ENCODE assay signal across 8 mouse cellular contexts in the genomic region with DNA sequence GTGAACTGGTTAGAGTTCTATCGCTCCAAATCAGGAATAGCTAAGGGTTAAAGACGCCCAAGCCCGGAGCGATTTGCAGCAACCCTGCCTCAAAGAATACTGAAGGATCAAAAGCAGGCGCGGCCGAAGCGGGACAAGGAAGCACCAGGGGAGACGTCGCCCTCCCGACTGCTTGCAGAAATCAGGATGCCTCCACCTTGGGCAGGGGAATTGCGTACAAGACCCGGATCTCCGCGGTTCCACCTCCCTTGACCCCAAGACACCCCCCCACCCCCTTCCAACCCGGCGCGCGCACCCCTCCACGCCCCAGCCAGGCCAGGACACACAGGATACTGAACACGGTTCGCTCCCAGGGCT. TPM values are rescaled to one million over a fixed set of nuclear protein-coding genes. Genes with fewer than 3 reads are reported as not detected.
A peak's percentile ranks its signal among the peaks of the same experiment; 100 is the strongest.
DNase-seq lines count a peak whose midpoint lies in the region; ATAC-seq and TF ChIP-seq lines count a peak whose summit lies in the region.

No protein-coding gene starts in this region.

- DNase-seq in kidney, postnatal 14 days = no peak
- no peak for DNase-seq in MEL (ENCODE audit: low read depth, low spot score)
- no peak for DNase-seq in testis, postnatal 10 days (ENCODE audit: low spot score)
- no peak for DNase-seq in yolk sac, embryonic 10.5 days (ENCODE audit: low spot score)

- no peak for TF ChIP-seq EP300 in MEL (IDR thresholded peaks at IDR 0.05; ENCODE audit: low read depth in 1 of 2, low read length in 2 of 2)

- peak overlapping the region; percentile 81 for H3K9ac ChIP-seq in kidney, embryonic 14.5 days (ENCODE audit: low read depth, low read length)
- H3K9ac ChIP-seq in MEL (ENCODE audit: control insufficient read depth, low read depth, low read length, poor library complexity, severe bottlenecking) = peak overlapping the region; percentile 83
- peak overlapping the region; percentile 74 for H3K9ac ChIP-seq in forebrain, embryonic 12.5 days
- peak overlapping the region; percentile 86 for H3K9ac ChIP-seq in liver, embryonic 12.5 days

- no peak for TF ChIP-seq RAD21 in MEL (IDR thresholded peaks at IDR 0.05; ENCODE audit: low read depth, low read length)

- no peaks in the 10 kb centered on the region for H3K36me3 ChIP-seq in kidney, embryonic 14.5 days (ENCODE audit: control insufficient read depth, insufficient read depth, low read length)
- peaks cover under 1 to 21% of the 10 kb centered on the region in 2 experiments; a peak in 3 of 4 replicates for H3K36me3 ChIP-seq in MEL (ENCODE audit: control insufficient read depth in 1 of 2, insufficient read depth in 2 of 2, low read length in 2 of 2)
- H3K36me3 ChIP-seq in forebrain, embryonic 12.5 days (replicated peaks) = 0 out of 2 replicates have a peak, but pooled peaks cover 2% of the 10 kb centered on the region
- H3K36me3 ChIP-seq in liver, embryonic 12.5 days = no peaks in the 10 kb centered on the region

- H3K4me3 ChIP-seq in kidney, embryonic 14.5 days (ENCODE audit: low read length) = peak overlapping the region; percentile 77
- H3K4me3 ChIP-seq in MEL (ENCODE audit: control insufficient read depth in 1 of 2, insufficient read depth in 1 of 2, low read depth in 2 of 2, low read length in 2 of 2) = peak overlapping the region; percentile 81 to 83
- H3K4me3 ChIP-seq in forebrain, embryonic 12.5 days (replicated peaks) = peak overlapping the region; percentile 70
- peak overlapping the region; percentile 81 for H3K4me3 ChIP-seq in liver, embryonic 12.5 days

- no peak for TF ChIP-seq POLR2A in MEL (IDR thresholded peaks at IDR 0.05; ENCODE audit: control insufficient read depth in 1 of 2, insufficient read depth in 1 of 2, low read depth in 1 of 2, low read length in 2 of 2, poor library complexity in 1 of 2)

- no peak for TF ChIP-seq CTCF in MEL (IDR thresholded peaks at IDR 0.05 in 2 of 3, conservative IDR thresholded peaks at IDR 0.05 in 1 of 3; ENCODE audit: control insufficient read depth in 1 of 3, insufficient read depth in 1 of 3, low read depth in 2 of 3, low read length in 3 of 3, poor library complexity in 1 of 3, severe bottlenecking in 1 of 3)

- under 1% methylated on average over 22 of the region's 22 CpGs for WGBS in kidney, embryonic 14.5 days
- under 1% methylated on average over 22 of the region's 22 CpGs for WGBS in forebrain, embryonic 12.5 days
- WGBS in liver, embryonic 12.5 days (ENCODE audit: insufficient replicate concordance) = under 1% methylated on average over 22 of the region's 22 CpGs

- H3K27ac ChIP-seq in kidney, embryonic 14.5 days (ENCODE audit: low read depth, low read length) = peak overlapping the region; percentile 85
- H3K27ac ChIP-seq in MEL (ENCODE audit: control insufficient read depth, low read depth, low read length) = peak overlapping the region; percentile 89
- peak overlapping the region; percentile 83 for H3K27ac ChIP-seq in forebrain, embryonic 12.5 days
- H3K27ac ChIP-seq in liver, embryonic 12.5 days = peak overlapping the region; percentile 81

- peak overlapping the region; percentile 65 for H3K4me2 ChIP-seq in kidney, embryonic 14.5 days (replicated peaks; ENCODE audit: low read depth, low read length)
- H3K4me2 ChIP-seq in forebrain, embryonic 12.5 days = peak overlapping the region; percentile 71
- H3K4me2 ChIP-seq in liver, embryonic 12.5 days = peak overlapping the region; percentile 90

- H3K79me2 ChIP-seq in MEL (ENCODE audit: control insufficient read depth, insufficient read depth, low read length, poor library complexity) = peaks cover 27% of the 10 kb centered on the region

- H3K9me3 ChIP-seq in kidney, embryonic 14.5 days (ENCODE audit: control insufficient read depth, low read length) = no peaks in the 10 kb centered on the region
- no peaks in the 10 kb centered on the region for H3K9me3 ChIP-seq in MEL (replicated peaks; ENCODE audit: insufficient read depth, low read length)
- no peaks in the 10 kb centered on the region for H3K9me3 ChIP-seq in forebrain, embryonic 12.5 days
- no peaks in the 10 kb centered on the region for H3K9me3 ChIP-seq in liver, embryonic 12.5 days (replicated peaks)

- peaks cover 28% of the 10 kb centered on the region; the same call in 1 of the 2 replicates for H3K4me1 ChIP-seq in kidney, embryonic 14.5 days (ENCODE audit: control insufficient read depth, insufficient read depth, low read length)
- peaks cover 13 to 17% of the 10 kb centered on the region in 2 experiments for H3K4me1 ChIP-seq in MEL (ENCODE audit: control insufficient read depth in 1 of 2, insufficient read depth in 2 of 2, low read length in 2 of 2)
- peaks cover 27% of the 10 kb centered on the region for H3K4me1 ChIP-seq in forebrain, embryonic 12.5 days
- H3K4me1 ChIP-seq in liver, embryonic 12.5 days = peaks cover 53% of the 10 kb centered on the region

- ATAC-seq in kidney, embryonic 14.5 days (ENCODE audit: low FRiP score, low TSS enrichment) = no peak
- peak; percentile 52; the same call in 1 of the 2 replicates for ATAC-seq in forebrain, embryonic 12.5 days (ENCODE audit: low FRiP score)
- peak; percentile 22 for ATAC-seq in liver, embryonic 12.5 days
- ATAC-seq in inflammation-experienced regulatory T-cells, adult 6 months = no peak

- no peaks in the 10 kb centered on the region for H3K27me3 ChIP-seq in kidney, embryonic 14.5 days (ENCODE audit: control insufficient read depth, insufficient read depth, low read length)
- no peaks in the 10 kb centered on the region for H3K27me3 ChIP-seq in MEL (ENCODE audit: control insufficient read depth in 1 of 2, insufficient read depth in 2 of 2, low read length in 2 of 2)
- H3K27me3 ChIP-seq in forebrain, embryonic 12.5 days = no peaks in the 10 kb centered on the region
- H3K27me3 ChIP-seq in liver, embryonic 12.5 days (replicated peaks) = no peaks in the 10 kb centered on the region

TF ChIP-seq in MEL, 35 proteins besides CTCF, POLR2A, EP300 and RAD21:
- peak; percentile 25; the same call in 1 of the 2 replicates for TF ChIP-seq CHD1 (IDR thresholded peaks at IDR 0.05; ENCODE audit: low read depth, low read length)
- no peak for TF ChIP-seq GABPA (IDR thresholded peaks at IDR 0.05; ENCODE audit: low read depth, low read length)

RNA-seq across cellular contexts. Expression of gene Sptssa, which starts 0.4 kb away (rescaled TPM):
- 224 and 255 TPM in 2 replicates for polyA plus RNA-seq in kidney, embryonic 14.5 days (2014; fragmentation: Nextera tagmentation; extraction: Ambion mirVana)
- 58.1 and 88.4 TPM in 2 replicates for total RNA-seq in MEL (2012; rRNA removed)
- polyA plus RNA-seq in MEL (2012; ENCODE audit: insufficient read depth in 1 of 2, insufficient read length in 2 of 2, low read depth in 1 of 2, low replicate concordance in 2 of 2, missing spikeins in 1 of 2) = 100 to 1,000 TPM in 1 of 2 experiments, not detected in 1; 166 TPM
- polyA plus RNA-seq in forebrain, embryonic 12.5 days (2016; fragmentation: Nextera tagmentation; extraction: Ambion mirVana) = 164 and 171 TPM in 2 replicates
- polyA plus RNA-seq in liver, embryonic 12.5 days (2016; fragmentation: Nextera tagmentation; extraction: Ambion mirVana) = 58.8 and 58.9 TPM in 2 replicates
- polyA plus RNA-seq in inflammation-experienced regulatory T-cells, adult 6 months (2017; shearing (Covaris generic)) = 100 to 1,000 TPM; 190 to 247 (median 231) TPM

RNA-seq across cellular contexts. Expression of gene Eapp, which starts 39.7 kb away (rescaled TPM):
- polyA plus RNA-seq in kidney, embryonic 14.5 days (2014; fragmentation: Nextera tagmentation; extraction: Ambion mirVana) = 59.9 and 80.3 TPM in 2 replicates
- 45.6 and 50.4 TPM in 2 replicates for total RNA-seq in MEL (2012; rRNA removed)
- polyA plus RNA-seq in MEL (2012; ENCODE audit: insufficient read depth in 1 of 2, insufficient read length in 2 of 2, low read depth in 1 of 2, low replicate concordance in 2 of 2, missing spikeins in 1 of 2) = 10 to 100 TPM in 1 of 2 experiments, not detected in 1; 50.7 TPM
- polyA plus RNA-seq in forebrain, embryonic 12.5 days (2016; fragmentation: Nextera tagmentation; extraction: Ambion mirVana) = 77.3 and 83.5 TPM in 2 replicates
- polyA plus RNA-seq in liver, embryonic 12.5 days (2016; fragmentation: Nextera tagmentation; extraction: Ambion mirVana) = 47.1 and 48.3 TPM in 2 replicates
- polyA plus RNA-seq in inflammation-experienced regulatory T-cells, adult 6 months (2017; shearing (Covaris generic)) = 100 to 1,000 TPM; 126 to 159 (median 145) TPM

Comparison
In these comparisons a context has a peak if more than half of its experiments do, and no peak if none do; other contexts are left out.
1. ATAC-seq: peak in forebrain, embryonic 12.5 days (single experiment) and liver, embryonic 12.5 days (single experiment); none in kidney, embryonic 14.5 days (single experiment) and inflammation-experienced regulatory T-cells, adult 6 months (single experiment).
2. Peak in every context shown above with its lines, with median percentiles within 50 percentile points of each other: H3K27ac ChIP-seq, H3K4me2 ChIP-seq, H3K4me3 ChIP-seq and H3K9ac ChIP-seq.